Mouse (Mus musculus): ENCODE measurements around the gene Hivep1.

- TF ChIP-seq CTCF (IDR thresholded peaks at IDR 0.05; ENCODE audit: borderline replicate concordance, insufficient read depth, low read depth, low read length) (no peak), POLR2A (IDR thresholded peaks at IDR 0.05; ENCODE audit: borderline replicate concordance, insufficient read depth, low read length) (no peak)
Observed at GRCm38 (mm10) chr13:42197656-42198055, 145.8 kb downstream of the Hivep1 start.

Measured in cerebellum, adult 2 months (tissue).